Mouse (Mus musculus): ENCODE data around the gene Slc25a51. TPM values are rescaled to one million over a fixed set of nuclear protein-coding genes. Genes with fewer than 3 reads are reported as not detected.

The Slc25a51 gene
- polyA plus RNA-seq, 1 experiment: 39.9 TPM

GRCm38 (mm10) chr4:45409270-45409669, 704 bp upstream of the Slc25a51 start:
- no peak overlapping the region for H3ac ChIP-seq (ENCODE audit: control insufficient read depth, insufficient read length)
- peaks cover 30% of the 10 kb centered on the region for H3K79me2 ChIP-seq (ENCODE audit: control insufficient read depth, insufficient read depth)
- H3K27me3 ChIP-seq (ENCODE audit: control insufficient read depth, insufficient read depth, insufficient read length): no peaks in the 10 kb centered on the region
- TF ChIP-seq REST (IDR thresholded peaks at IDR 0.05; ENCODE audit: insufficient read depth, insufficient read length): no peak
- no peaks in the 10 kb centered on the region for H3K36me3 ChIP-seq (ENCODE audit: control insufficient read depth, insufficient read depth)
- peak overlapping the region; percentile 74 for H3K4me2 ChIP-seq (ENCODE audit: low read depth)
- peak overlapping the region; percentile 56 for H3K4me3 ChIP-seq

GRCm38 (mm10) chr4:45407703-45408334, 747 bp downstream of the Slc25a51 start:
- TF ChIP-seq SRF (IDR thresholded peaks at IDR 0.05; ENCODE audit: control insufficient read depth, insufficient read length, low read depth) (no peak), MYOD1 (IDR thresholded peaks at IDR 0.05; ENCODE audit: control insufficient read depth in 1 of 3, insufficient read length in 2 of 3, low read depth in 2 of 3) (peak in 1 of 3 experiments; percentile 15), MYOG (IDR thresholded peaks at IDR 0.05; ENCODE audit: control insufficient read depth in 1 of 3, insufficient read depth in 1 of 3, insufficient read length in 2 of 3, low read depth in 2 of 3) (no peak), POLR2A (IDR thresholded peaks at IDR 0.05; ENCODE audit: insufficient read length, low read depth) (no peak), USF1 (IDR thresholded peaks at IDR 0.05; ENCODE audit: low read depth) (no peak), CEBPB (IDR thresholded peaks at IDR 0.05; ENCODE audit: insufficient read depth, poor library complexity, severe bottlenecking) (no peak), POLR2AphosphoS2 (IDR thresholded peaks at IDR 0.05; ENCODE audit: insufficient read length, low read depth) (no peak)
- peak overlapping the region; percentile 29 for H3ac ChIP-seq (ENCODE audit: control insufficient read depth, insufficient read length)
- peaks cover 35% of the 10 kb centered on the region for H3K79me2 ChIP-seq (ENCODE audit: control insufficient read depth, insufficient read depth)
- peak overlapping the region; percentile 56 for H3K4me3 ChIP-seq
- no peaks in the 10 kb centered on the region for H3K27me3 ChIP-seq (ENCODE audit: control insufficient read depth, insufficient read depth, insufficient read length)
- peak overlapping the region; percentile 90 for H3K4me2 ChIP-seq (ENCODE audit: low read depth)
- peaks cover 8% of the 10 kb centered on the region for H3K36me3 ChIP-seq (ENCODE audit: control insufficient read depth, insufficient read depth)

- Histone ChIP-seq H3K4me3 (peak overlapping the region; percentile 56), H3K27me3 (ENCODE audit: control insufficient read depth, insufficient read depth, insufficient read length) (no peaks in the 10 kb centered on the region), H3K79me2 (ENCODE audit: control insufficient read depth, insufficient read depth) (peaks cover 41% of the 10 kb centered on the region), H3K36me3 (ENCODE audit: control insufficient read depth, insufficient read depth) (peaks cover 8% of the 10 kb centered on the region), H3ac (ENCODE audit: control insufficient read depth, insufficient read length) (no peak overlapping the region), H3K4me2 (ENCODE audit: low read depth) (peak overlapping the region; percentile 90)
- no peak for TF ChIP-seq TCF3 (IDR thresholded peaks at IDR 0.05; ENCODE audit: insufficient read length, low read depth)
- TF ChIP-seq REST (IDR thresholded peaks at IDR 0.05; ENCODE audit: insufficient read depth, insufficient read length): no peak
- TF ChIP-seq MYOD1 (IDR thresholded peaks at IDR 0.05; ENCODE audit: control insufficient read depth in 1 of 3, insufficient read length in 2 of 3, low read depth in 2 of 3): no peak
- no peak for TF ChIP-seq E2F4 (IDR thresholded peaks at IDR 0.05; ENCODE audit: insufficient read depth)
- no peak for TF ChIP-seq POLR2A (IDR thresholded peaks at IDR 0.05; ENCODE audit: insufficient read length, low read depth)
- TF ChIP-seq SRF (IDR thresholded peaks at IDR 0.05; ENCODE audit: control insufficient read depth, insufficient read length, low read depth): no peak
- no peak for TF ChIP-seq POLR2AphosphoS2 (IDR thresholded peaks at IDR 0.05; ENCODE audit: insufficient read length, low read depth)
- no peak for TF ChIP-seq CEBPB (IDR thresholded peaks at IDR 0.05; ENCODE audit: insufficient read depth, poor library complexity, severe bottlenecking)
- TF ChIP-seq USF1 (IDR thresholded peaks at IDR 0.05; ENCODE audit: low read depth): no peak
- TF ChIP-seq MYOG (IDR thresholded peaks at IDR 0.05; ENCODE audit: control insufficient read depth in 1 of 3, insufficient read depth in 1 of 3, insufficient read length in 2 of 3, low read depth in 2 of 3): no peak
- no peak for TF ChIP-seq TCF12 (IDR thresholded peaks at IDR 0.05; ENCODE audit: insufficient read depth, poor library complexity, severe bottlenecking)
- no peak for TF ChIP-seq MAX (IDR thresholded peaks at IDR 0.05; ENCODE audit: low read depth)
These were observed 1.4 kb downstream of the Slc25a51 start for GRCm38 (mm10) chr4:45407001-45407702.

GRCm38 (mm10) chr4:45406397-45406796, 2.2 kb downstream of the Slc25a51 start:
- no peak overlapping the region for H3K4me3 ChIP-seq
- H3K36me3 ChIP-seq (ENCODE audit: control insufficient read depth, insufficient read depth): peaks cover 12% of the 10 kb centered on the region
- no peaks in the 10 kb centered on the region for H3K27me3 ChIP-seq (ENCODE audit: control insufficient read depth, insufficient read depth, insufficient read length)
- H3K79me2 ChIP-seq (ENCODE audit: control insufficient read depth, insufficient read depth): peaks cover 47% of the 10 kb centered on the region
- TF ChIP-seq E2F4 (IDR thresholded peaks at IDR 0.05; ENCODE audit: insufficient read depth) (no peak), SRF (IDR thresholded peaks at IDR 0.05; ENCODE audit: control insufficient read depth, insufficient read length, low read depth) (no peak), TCF12 (IDR thresholded peaks at IDR 0.05; ENCODE audit: insufficient read depth, poor library complexity, severe bottlenecking) (no peak)
- H3K4me2 ChIP-seq (ENCODE audit: low read depth): no peak overlapping the region
- no peak overlapping the region for H3ac ChIP-seq (ENCODE audit: control insufficient read depth, insufficient read length)

GRCm38 (mm10) chr4:45405315-45405714, 3.3 kb downstream of the Slc25a51 start:
- Histone ChIP-seq H3K4me3 (no peak overlapping the region), H3K4me2 (ENCODE audit: low read depth) (no peak overlapping the region), H3K36me3 (ENCODE audit: control insufficient read depth, insufficient read depth) (peaks cover 12% of the 10 kb centered on the region), H3K79me2 (ENCODE audit: control insufficient read depth, insufficient read depth) (peaks cover 52% of the 10 kb centered on the region), H3K27me3 (ENCODE audit: control insufficient read depth, insufficient read depth, insufficient read length) (no peaks in the 10 kb centered on the region), H3ac (ENCODE audit: control insufficient read depth, insufficient read length) (no peak overlapping the region)
- TF ChIP-seq TCF12 (IDR thresholded peaks at IDR 0.05; ENCODE audit: insufficient read depth, poor library complexity, severe bottlenecking) (no peak), SRF (IDR thresholded peaks at IDR 0.05; ENCODE audit: control insufficient read depth, insufficient read length, low read depth) (no peak), MYOG (IDR thresholded peaks at IDR 0.05; ENCODE audit: control insufficient read depth in 1 of 3, insufficient read depth in 1 of 3, insufficient read length in 2 of 3, low read depth in 2 of 3) (no peak), USF1 (IDR thresholded peaks at IDR 0.05; ENCODE audit: low read depth) (no peak), MYOD1 (IDR thresholded peaks at IDR 0.05; ENCODE audit: control insufficient read depth in 1 of 3, insufficient read length in 2 of 3, low read depth in 2 of 3) (no peak), REST (IDR thresholded peaks at IDR 0.05; ENCODE audit: insufficient read depth, insufficient read length) (no peak), CEBPB (IDR thresholded peaks at IDR 0.05; ENCODE audit: insufficient read depth, poor library complexity, severe bottlenecking) (no peak)
